Mouse (Mus musculus): ENCODE measurements around the gene Ubtd1. TPM values are rescaled to one million over a fixed set of nuclear protein-coding genes. Genes with fewer than 3 reads are reported as not detected.

The Ubtd1 gene
- total and polyA plus RNA-seq, 3 experiments: 9.1 to 15.5 TPM; not detected in 1

DNA sequence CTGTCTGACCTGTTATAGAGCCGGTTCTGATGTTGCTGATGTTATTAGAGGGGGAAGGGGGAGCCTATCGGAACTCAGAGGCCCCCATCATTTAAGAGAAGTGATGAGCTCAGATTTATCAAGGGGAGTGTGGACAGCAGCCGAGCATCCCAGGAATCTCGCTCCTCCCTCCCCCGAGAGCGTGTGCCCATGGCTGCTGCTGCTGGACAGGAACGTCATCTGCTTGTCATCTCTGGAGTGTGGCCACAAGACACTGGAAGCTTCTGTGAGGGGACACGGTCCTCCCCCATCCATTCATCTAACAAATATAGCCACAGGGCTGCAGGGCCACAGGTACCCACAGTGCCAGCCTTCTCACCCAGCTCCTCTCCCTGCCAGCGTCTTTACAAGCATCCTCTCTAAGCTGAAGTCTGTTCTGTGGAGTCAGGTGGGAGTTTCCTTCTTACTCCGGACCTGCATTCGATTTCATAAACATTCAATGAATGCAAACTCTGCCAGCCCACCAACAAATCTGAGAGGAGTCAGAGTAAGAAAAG is 55.7 kb downstream of the Ubtd1 start (continued):
- no peak for TF ChIP-seq KAT2A (conservative IDR thresholded peaks at IDR 0.05; ENCODE audit: low read depth, low read length)
- TF ChIP-seq NRF1 (IDR thresholded peaks at IDR 0.05; ENCODE audit: insufficient read depth, low read depth, low read length, poor library complexity, severe bottlenecking): no peak

DNA sequence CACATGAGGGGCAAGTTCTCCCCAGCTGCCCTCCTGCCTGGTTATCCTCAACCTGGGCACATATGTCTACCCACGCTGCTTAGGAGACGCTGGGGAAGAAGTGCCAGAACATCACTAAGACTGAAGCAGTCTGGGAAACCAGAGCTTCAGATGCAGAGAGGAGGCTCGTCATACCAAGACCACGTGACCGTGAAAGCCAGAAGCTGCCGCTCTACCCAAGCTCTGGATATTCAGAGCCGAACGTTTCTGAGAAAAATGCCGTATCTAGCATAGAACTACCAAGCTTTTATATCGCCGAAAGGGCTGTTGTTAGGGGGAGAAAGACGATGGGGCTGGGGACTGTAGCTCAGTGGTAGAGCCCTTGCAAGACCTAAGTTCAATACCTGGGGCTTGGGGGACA is 56.7 kb downstream of the Ubtd1 start:
- Histone ChIP-seq H3K4me3 (ENCODE audit: control insufficient read depth in 1 of 2, insufficient read depth in 1 of 2, low read depth in 2 of 2, low read length in 2 of 2) (no peak overlapping the region), H3K79me2 (ENCODE audit: control insufficient read depth, insufficient read depth, low read length, poor library complexity) (no peaks in the 10 kb centered on the region), H3K36me3 (ENCODE audit: control insufficient read depth in 1 of 2, insufficient read depth in 2 of 2, low read length in 2 of 2) (no peaks in the 10 kb centered on the region), H3K27me3 (ENCODE audit: control insufficient read depth in 1 of 2, insufficient read depth in 2 of 2, low read length in 2 of 2) (peaks cover 5% of the 10 kb centered on the region in 2 experiments; a peak in 3 of 4 replicates), H3K27ac (ENCODE audit: control insufficient read depth, low read depth, low read length) (no peak overlapping the region), H3K4me1 (ENCODE audit: control insufficient read depth in 1 of 2, insufficient read depth in 2 of 2, low read length in 2 of 2) (peaks cover 0 to 7% of the 10 kb centered on the region in 2 experiments; a peak in 3 of 4 replicates), H3K9me3 (replicated peaks; ENCODE audit: insufficient read depth, low read length) (no peaks in the 10 kb centered on the region), H3K9ac (ENCODE audit: control insufficient read depth, low read depth, low read length, poor library complexity, severe bottlenecking) (no peak overlapping the region)
- no peak for DNase-seq (ENCODE audit: low read depth, low spot score)
- 0 out of 2 replicates have a peak, but pooled peaks have one; percentile 23 for TF ChIP-seq USF1 (IDR thresholded peaks at IDR 0.05; ENCODE audit: low read depth, low read length)
- TF ChIP-seq BHLHE40 (IDR thresholded peaks at IDR 0.05; ENCODE audit: borderline replicate concordance, low read depth, low read length): no peak

DNA sequence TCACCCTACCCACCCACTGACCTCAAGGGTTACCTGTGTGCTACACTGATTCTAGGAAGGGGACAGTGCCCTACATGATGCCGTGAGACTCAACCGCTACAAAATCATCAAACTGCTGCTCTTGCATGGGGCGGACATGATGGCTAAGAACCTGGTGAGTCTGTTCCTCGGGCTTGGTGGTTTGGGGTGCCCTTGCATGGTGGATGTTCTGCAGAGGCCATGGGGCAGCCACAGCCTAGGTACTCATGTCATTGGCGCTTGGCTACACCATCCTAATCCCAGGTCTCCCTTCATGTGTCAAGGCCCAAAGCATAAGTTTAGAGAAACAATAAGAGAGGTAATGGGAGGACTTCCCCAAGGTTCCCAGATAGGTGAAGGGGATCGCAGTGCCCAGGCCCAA is 62.4 kb downstream of the Ubtd1 start:
- Histone ChIP-seq H3K79me2 (ENCODE audit: control insufficient read depth, insufficient read depth, low read length, poor library complexity) (no peaks in the 10 kb centered on the region), H3K27ac (ENCODE audit: control insufficient read depth, low read depth, low read length) (no peak overlapping the region), H3K27me3 (ENCODE audit: control insufficient read depth in 1 of 2, insufficient read depth in 2 of 2, low read length in 2 of 2) (peaks cover 5 to 8% of the 10 kb centered on the region in 2 experiments), H3K9ac (ENCODE audit: control insufficient read depth, low read depth, low read length, poor library complexity, severe bottlenecking) (no peak overlapping the region), H3K4me3 (ENCODE audit: control insufficient read depth in 1 of 2, insufficient read depth in 1 of 2, low read depth in 2 of 2, low read length in 2 of 2) (no peak overlapping the region), H3K9me3 (replicated peaks; ENCODE audit: insufficient read depth, low read length) (no peaks in the 10 kb centered on the region), H3K36me3 (ENCODE audit: control insufficient read depth in 1 of 2, insufficient read depth in 2 of 2, low read length in 2 of 2) (no peaks in the 10 kb centered on the region), H3K4me1 (ENCODE audit: control insufficient read depth in 1 of 2, insufficient read depth in 2 of 2, low read length in 2 of 2) (peaks cover 0 to 8% of the 10 kb centered on the region in 2 experiments; a peak in 2 of 4 replicates)
- no peak for TF ChIP-seq POLR2A (IDR thresholded peaks at IDR 0.05; ENCODE audit: control insufficient read depth in 1 of 2, insufficient read depth in 1 of 2, low read depth in 1 of 2, low read length in 2 of 2, poor library complexity in 1 of 2)
- no peak for TF ChIP-seq BHLHE40 (IDR thresholded peaks at IDR 0.05; ENCODE audit: borderline replicate concordance, low read depth, low read length)
- no peak for DNase-seq (ENCODE audit: low read depth, low spot score)

DNA sequence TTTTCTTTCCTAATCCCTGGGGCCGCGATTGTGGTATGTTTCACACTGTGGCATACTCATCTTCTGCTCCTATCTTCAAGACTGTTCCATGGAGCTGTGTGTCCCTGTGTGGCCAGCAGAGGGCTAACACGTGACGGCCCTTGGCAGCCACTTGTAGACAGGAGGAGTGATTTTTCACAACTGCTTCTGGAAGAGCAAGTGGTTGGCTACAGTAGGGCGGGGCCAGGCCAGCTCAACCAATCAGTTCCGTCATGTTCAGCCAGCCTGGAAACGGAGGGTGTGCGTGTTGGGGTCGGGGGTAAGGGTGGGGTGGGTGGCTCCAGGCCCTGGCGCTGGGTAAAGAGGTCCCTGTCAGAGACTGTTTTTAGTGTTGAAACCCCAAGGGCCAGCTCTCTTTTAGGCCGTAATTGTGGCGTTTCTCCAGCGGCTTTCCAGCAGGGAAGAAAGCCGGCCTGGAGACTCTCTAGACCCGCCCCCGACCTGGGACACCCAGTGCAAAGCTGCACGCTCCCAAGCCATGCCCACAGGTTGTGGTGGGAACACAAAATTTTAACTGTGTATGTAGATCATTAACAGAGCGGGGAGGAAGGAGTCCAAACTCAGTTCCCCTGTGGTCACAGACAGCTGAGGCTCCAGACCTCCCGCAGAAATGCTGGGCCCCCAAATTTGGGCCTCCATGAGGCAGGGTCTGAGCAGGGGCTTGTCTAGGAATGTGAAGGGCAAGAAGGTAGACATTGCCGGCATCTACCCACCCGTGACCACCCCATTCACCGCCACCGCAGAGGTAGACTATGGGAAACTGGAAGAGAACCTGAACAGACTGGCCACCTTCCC is 63.9 kb downstream of the Ubtd1 start, which contains the start of gene Hoga1:
TSS of gene Hoga1 (plus strand) at position 342 of the 834 bp plus-strand sequence.
- H3K9ac ChIP-seq (ENCODE audit: control insufficient read depth, low read depth, low read length, poor library complexity, severe bottlenecking): peak within 1 kb of the TSS; percentile 50
- H3K36me3 ChIP-seq (ENCODE audit: control insufficient read depth in 1 of 2, insufficient read depth in 2 of 2, low read length in 2 of 2): no peaks in the 10 kb centered on the region
- H3K79me2 ChIP-seq (ENCODE audit: control insufficient read depth, insufficient read depth, low read length, poor library complexity): no peaks in the 10 kb centered on the region
- peak; percentile 97 for DNase-seq (ENCODE audit: low read depth, low spot score)
- H3K9me3 ChIP-seq (replicated peaks; ENCODE audit: insufficient read depth, low read length): no peaks in the 10 kb centered on the region
- H3K4me1 ChIP-seq (ENCODE audit: control insufficient read depth in 1 of 2, insufficient read depth in 2 of 2, low read length in 2 of 2): peaks cover 0 to 8% of the 10 kb centered on the region in 2 experiments; a peak in 2 of 4 replicates
- H3K27me3 ChIP-seq (ENCODE audit: control insufficient read depth in 1 of 2, insufficient read depth in 2 of 2, low read length in 2 of 2): peaks cover 1 to 4% of the 10 kb centered on the region in 2 experiments
- peak within 1 kb of the TSS; percentile 51 to 53 for H3K4me3 ChIP-seq (ENCODE audit: control insufficient read depth in 1 of 2, insufficient read depth in 1 of 2, low read depth in 2 of 2, low read length in 2 of 2)
- H3K27ac ChIP-seq (ENCODE audit: control insufficient read depth, low read depth, low read length): no peak within 1 kb of the TSS
- TF ChIP-seq CHD1 (IDR thresholded peaks at IDR 0.05; ENCODE audit: low read depth, low read length) (no peak), NELFE (IDR thresholded peaks at IDR 0.05; ENCODE audit: low read depth, low read length) (no peak; the same call in 1 of the 2 replicates), MYB (IDR thresholded peaks at IDR 0.05; ENCODE audit: low read depth, low read length) (no peak), ETS1 (IDR thresholded peaks at IDR 0.05; ENCODE audit: low read depth, low read length) (peak; percentile 60), GATA1 (IDR thresholded peaks at IDR 0.05; ENCODE audit: low read depth, low read length) (no peak), GABPA (IDR thresholded peaks at IDR 0.05; ENCODE audit: low read depth, low read length) (no peak), CHD2 (IDR thresholded peaks at IDR 0.05; ENCODE audit: low read length) (no peak), POLR2AphosphoS5 (IDR thresholded peaks at IDR 0.05; ENCODE audit: borderline replicate concordance, low read depth, low read length) (no peak), MYC (IDR thresholded peaks at IDR 0.05; ENCODE audit: low read depth, low read length) (peak; percentile 97), CTCF (IDR thresholded peaks at IDR 0.05 in 2 of 3, conservative IDR thresholded peaks at IDR 0.05 in 1 of 3; ENCODE audit: control insufficient read depth in 1 of 3, insufficient read depth in 1 of 3, low read depth in 2 of 3, low read length in 3 of 3, poor library complexity in 1 of 3, severe bottlenecking in 1 of 3) (peak; percentile 86 to 98 (median 87)), RCOR1 (IDR thresholded peaks at IDR 0.05; ENCODE audit: low read depth, low read length) (peak; percentile 67), BHLHE40 (IDR thresholded peaks at IDR 0.05; ENCODE audit: borderline replicate concordance, low read depth, low read length) (peak; percentile 100), MAZ (IDR thresholded peaks at IDR 0.05; ENCODE audit: low read depth, low read length) (no peak), MAX (IDR thresholded peaks at IDR 0.05; ENCODE audit: low read length) (peak; percentile 99), ELF1 (IDR thresholded peaks at IDR 0.05; ENCODE audit: low read depth, low read length) (peak; percentile 46; the same call in 1 of the 2 replicates), TCF12 (IDR thresholded peaks at IDR 0.05; ENCODE audit: low read depth, low read length) (no peak), UBTF (IDR thresholded peaks at IDR 0.05; ENCODE audit: borderline replicate concordance, insufficient read depth, low read depth, low read length) (no peak)
